Mouse (Mus musculus) kidney, embryonic 15.5 days (tissue): ENCODE results near the gene Gm9857. TPM values are rescaled to one million over a fixed set of nuclear protein-coding genes. Genes with fewer than 3 reads are reported as not detected.

Experiments
- ATAC-seq: fragments of 200-750 bp; cut with Nextera tagmentation; replicated peaks from 2 replicates; pipeline ENCODE4 v1.8.0; 2017; ENCODE audit warnings: moderate TSS enrichment; ENCODE audit not compliant: low FRiP score
- H3K27ac ChIP-seq: fragments of 300-500 bp; sonication (generic); 2 replicates; pipeline ENCODE4 v1.5.1; 2015; ENCODE audit warnings: mild to moderate bottlenecking, inconsistent platforms
- H3K27me3 ChIP-seq: fragments of 300-500 bp; sonication (generic); 2 replicates; pipeline ENCODE4 v1.6.1; 2015; ENCODE audit warnings: inconsistent platforms
- H3K36me3 ChIP-seq: fragments of 300-500 bp; sonication (generic); 2 replicates; pipeline ENCODE4 v1.6.1; 2015; ENCODE audit warnings: inconsistent platforms
- H3K4me1 ChIP-seq: fragments of 300-500 bp; sonication (generic); 2 replicates; pipeline ENCODE4 v1.6.1; 2015; ENCODE audit warnings: inconsistent platforms
- H3K4me2 ChIP-seq: fragments of 300-500 bp; sonication (generic); 2 replicates; pipeline ENCODE4 v1.6.1; 2015; ENCODE audit warnings: moderate library complexity, mild to moderate bottlenecking, inconsistent platforms
- H3K4me3 ChIP-seq: fragments of 300-500 bp; sonication (generic); replicated peaks from 2 replicates; pipeline ENCODE4 v1.5.1; 2015; ENCODE audit warnings: mild to moderate bottlenecking, inconsistent platforms
- H3K9ac ChIP-seq: fragments of 300-500 bp; sonication (generic); 2 replicates; pipeline ENCODE4 v1.6.1; 2015; ENCODE audit warnings: mild to moderate bottlenecking, inconsistent platforms
- H3K9me3 ChIP-seq: fragments of 300-500 bp; sonication (generic); replicated peaks from 2 replicates; pipeline ENCODE4 v1.6.1; 2016; ENCODE audit warnings: inconsistent platforms
- WGBS: fragments of 180-500 bp; shearing (Covaris S2); methylation state at CpG from one replicate; pipeline ENCODE4 v1.1.7; 2015; ENCODE audit warnings: mixed read lengths; 5-methylcytosine and 5-hydroxymethylcytosine counted together
- polyA plus RNA-seq: library from polyadenylated mRNA; unstranded; fragments of >200 nt; fragmentation: Nextera tagmentation; extraction: Ambion mirVana; gene quantifications from 2 replicates; pipeline ENCODE4 v1.2.1, GENCODE M21; 2015

Gm9857 gene
- polyA plus RNA-seq, 1 experiment from 2014 or later: not detected

- no peak overlapping the region for H3K9ac ChIP-seq
- H3K4me3 ChIP-seq: no peak overlapping the region
- no peaks in the 10 kb centered on the region for H3K36me3 ChIP-seq
- no peak for ATAC-seq
- H3K4me2 ChIP-seq: no peak overlapping the region
- H3K27me3 ChIP-seq: no peaks in the 10 kb centered on the region
- H3K27ac ChIP-seq: no peak overlapping the region
- no peaks in the 10 kb centered on the region for H3K9me3 ChIP-seq
- peaks cover 9% of the 10 kb centered on the region for H3K4me1 ChIP-seq
- 92% methylated on average over 3 of the region's 3 CpGs for WGBS
These were observed 23.0 kb upstream of the Gm9857 start for GRCm38 (mm10) chr3:108963278-108963677.

- Histone ChIP-seq H3K36me3 (no peaks in the 10 kb centered on the region), H3K4me1 (peaks cover 9% of the 10 kb centered on the region), H3K9ac (no peak overlapping the region), H3K4me2 (no peak overlapping the region), H3K27ac (no peak overlapping the region), H3K4me3 (no peak overlapping the region), H3K27me3 (no peaks in the 10 kb centered on the region), H3K9me3 (no peaks in the 10 kb centered on the region)
- no peak for ATAC-seq
- WGBS: 62% methylated on average over 6 of the region's 6 CpGs
These were observed 21.4 kb upstream of the Gm9857 start for GRCm38 (mm10) chr3:108961655-108962054.

GRCm38 (mm10) chr3:108961226-108961625, 21.0 kb upstream of the Gm9857 start:
- Histone ChIP-seq H3K27me3 (no peaks in the 10 kb centered on the region), H3K36me3 (no peaks in the 10 kb centered on the region), H3K27ac (no peak overlapping the region), H3K9me3 (no peaks in the 10 kb centered on the region), H3K4me3 (no peak overlapping the region), H3K4me2 (no peak overlapping the region), H3K4me1 (peaks cover 9% of the 10 kb centered on the region), H3K9ac (no peak overlapping the region)
- ATAC-seq: no peak
- 51% methylated on average over 7 of the region's 7 CpGs for WGBS

GRCm38 (mm10) chr3:108959680-108960295, 19.5 kb upstream of the Gm9857 start:
- Histone ChIP-seq H3K27me3 (no peaks in the 10 kb centered on the region), H3K36me3 (no peaks in the 10 kb centered on the region), H3K4me1 (peaks cover 9% of the 10 kb centered on the region), H3K4me3 (no peak overlapping the region), H3K9ac (no peak overlapping the region), H3K27ac (no peak overlapping the region), H3K9me3 (no peaks in the 10 kb centered on the region), H3K4me2 (no peak overlapping the region)
- WGBS: 62% methylated on average over 13 of the region's 13 CpGs
- no peak for ATAC-seq

- no peaks in the 10 kb centered on the region for H3K9me3 ChIP-seq
- no peak overlapping the region for H3K9ac ChIP-seq
- peaks cover 9% of the 10 kb centered on the region for H3K4me1 ChIP-seq
- no peak for ATAC-seq
- H3K36me3 ChIP-seq: no peaks in the 10 kb centered on the region
- no peak overlapping the region for H3K27ac ChIP-seq
- no peaks in the 10 kb centered on the region for H3K27me3 ChIP-seq
- no peak overlapping the region for H3K4me2 ChIP-seq
- H3K4me3 ChIP-seq: no peak overlapping the region
These were observed 17.7 kb upstream of the Gm9857 start for GRCm38 (mm10) chr3:108957976-108958375.

GRCm38 (mm10) chr3:108940996-108941395, 751 bp upstream of the Gm9857 start:
- WGBS: 84% methylated on average over 10 of the region's 10 CpGs
- Histone ChIP-seq H3K9me3 (0 out of 2 replicates have a peak, but pooled peaks cover 5% of the 10 kb centered on the region), H3K36me3 (no peaks in the 10 kb centered on the region), H3K27me3 (no peaks in the 10 kb centered on the region), H3K9ac (no peak overlapping the region), H3K4me3 (no peak overlapping the region), H3K27ac (no peak overlapping the region), H3K4me2 (no peak overlapping the region), H3K4me1 (no peaks in the 10 kb centered on the region; the same call in 1 of the 2 replicates)
- ATAC-seq: no peak

- Histone ChIP-seq H3K27me3 (no peaks in the 10 kb centered on the region), H3K4me3 (peak within 1 kb of the TSS; percentile 36), H3K27ac (no peak within 1 kb of the TSS), H3K36me3 (no peaks in the 10 kb centered on the region), H3K9me3 (0 out of 2 replicates have a peak, but pooled peaks cover 5% of the 10 kb centered on the region), H3K4me2 (peak within 1 kb of the TSS; percentile 60), H3K4me1 (no peaks in the 10 kb centered on the region; the same call in 1 of the 2 replicates), H3K9ac (no peak within 1 kb of the TSS)
- 80% methylated on average over 5 of the region's 5 CpGs for WGBS
- ATAC-seq: no peak
These were observed 672 bp downstream of the Gm9857 start, which contains the start of gene Henmt1 for GRCm38 (mm10) chr3:108939573-108939972. Henmt1 (plus strand) TSS chr3:108939873.

DNA sequence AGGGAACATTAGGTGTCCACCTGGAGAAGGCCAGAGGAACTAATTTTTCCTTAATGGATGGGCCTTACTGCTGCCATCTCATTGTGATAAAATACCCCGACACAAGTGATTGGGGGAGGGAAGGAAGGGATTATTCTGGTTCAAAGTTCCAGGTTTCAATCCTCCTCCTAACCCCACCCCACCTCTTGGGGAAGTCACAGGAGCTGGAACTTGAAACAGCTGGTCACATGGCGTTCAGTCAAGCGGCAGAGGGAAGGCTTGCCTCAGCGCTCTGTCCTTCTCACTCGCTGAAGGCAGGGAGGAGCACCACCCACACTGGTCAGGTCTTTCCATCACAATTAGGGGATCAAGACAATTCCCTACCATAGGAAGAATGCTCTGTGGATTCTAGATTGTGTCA, 1.6 kb downstream of the Gm9857 start:
- Histone ChIP-seq H3K9ac (no peak overlapping the region), H3K4me2 (no peak overlapping the region), H3K27me3 (no peaks in the 10 kb centered on the region), H3K9me3 (0 out of 2 replicates have a peak, but pooled peaks cover 5% of the 10 kb centered on the region), H3K27ac (no peak overlapping the region), H3K4me3 (no peak overlapping the region), H3K4me1 (no peaks in the 10 kb centered on the region; the same call in 1 of the 2 replicates), H3K36me3 (no peaks in the 10 kb centered on the region)
- no peak for ATAC-seq
- 94% methylated on average over 5 of the region's 5 CpGs for WGBS

- Histone ChIP-seq H3K4me3 (no peak overlapping the region), H3K9me3 (0 out of 2 replicates have a peak, but pooled peaks cover 2% of the 10 kb centered on the region), H3K9ac (no peak overlapping the region), H3K4me2 (no peak overlapping the region), H3K4me1 (no peaks in the 10 kb centered on the region), H3K36me3 (no peaks in the 10 kb centered on the region), H3K27me3 (no peaks in the 10 kb centered on the region), H3K27ac (no peak overlapping the region)
- no peak for ATAC-seq
- 96% methylated on average over 6 of the region's 6 CpGs for WGBS
These were observed 6.7 kb downstream of the Gm9857 start for GRCm38 (mm10) chr3:108933557-108933956.

DNA sequence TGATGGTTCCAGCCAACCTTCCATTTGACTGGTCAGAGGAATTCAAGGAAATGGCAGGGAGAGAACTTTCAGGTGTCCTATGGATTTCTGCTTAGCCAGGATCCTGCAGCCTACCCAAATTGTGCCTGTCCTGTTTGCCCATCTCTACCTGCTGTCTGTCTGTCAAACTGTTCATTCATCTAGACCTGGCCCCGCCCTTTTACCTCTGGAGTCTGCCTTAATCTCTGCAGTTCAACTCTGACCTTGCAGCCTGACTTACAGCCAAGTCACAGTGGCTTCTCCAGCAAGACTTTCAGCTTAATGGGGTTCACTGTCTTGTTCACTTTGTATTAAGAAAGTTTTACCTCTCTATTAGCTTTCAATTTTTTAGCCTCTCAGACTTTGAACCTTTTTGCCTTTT, 13.9 kb downstream of the Gm9857 start:
- ATAC-seq: no peak
- WGBS: 81% methylated on average over 1 of the region's 1 CpGs
- Histone ChIP-seq H3K36me3 (no peaks in the 10 kb centered on the region), H3K4me2 (no peak overlapping the region), H3K4me1 (no peaks in the 10 kb centered on the region), H3K9me3 (no peaks in the 10 kb centered on the region), H3K9ac (no peak overlapping the region), H3K4me3 (no peak overlapping the region), H3K27me3 (no peaks in the 10 kb centered on the region), H3K27ac (no peak overlapping the region)

DNA sequence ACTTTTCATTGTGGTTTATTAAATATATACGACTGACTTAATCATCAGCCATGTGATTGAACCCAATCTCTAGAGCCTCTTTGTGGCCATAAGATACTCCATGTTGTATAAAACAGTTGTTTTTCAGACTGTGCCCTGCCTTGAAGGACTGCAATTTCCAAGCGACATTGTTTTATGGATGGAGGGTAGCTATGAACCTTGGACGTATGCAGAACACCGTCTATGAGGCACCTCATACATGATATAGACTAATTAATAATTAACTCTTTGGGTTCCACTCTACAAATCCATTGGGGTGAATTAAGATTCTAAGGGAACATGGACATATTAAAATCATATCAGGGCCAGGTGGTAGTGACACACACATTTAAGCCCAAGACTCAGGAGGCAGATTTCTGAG, 14.6 kb downstream of the Gm9857 start:
- Histone ChIP-seq H3K9ac (no peak overlapping the region), H3K4me3 (no peak overlapping the region), H3K9me3 (no peaks in the 10 kb centered on the region), H3K36me3 (no peaks in the 10 kb centered on the region), H3K27ac (no peak overlapping the region), H3K4me2 (no peak overlapping the region), H3K4me1 (no peaks in the 10 kb centered on the region), H3K27me3 (no peaks in the 10 kb centered on the region)
- WGBS: 88% methylated on average over 4 of the region's 4 CpGs
- no peak for ATAC-seq

DNA sequence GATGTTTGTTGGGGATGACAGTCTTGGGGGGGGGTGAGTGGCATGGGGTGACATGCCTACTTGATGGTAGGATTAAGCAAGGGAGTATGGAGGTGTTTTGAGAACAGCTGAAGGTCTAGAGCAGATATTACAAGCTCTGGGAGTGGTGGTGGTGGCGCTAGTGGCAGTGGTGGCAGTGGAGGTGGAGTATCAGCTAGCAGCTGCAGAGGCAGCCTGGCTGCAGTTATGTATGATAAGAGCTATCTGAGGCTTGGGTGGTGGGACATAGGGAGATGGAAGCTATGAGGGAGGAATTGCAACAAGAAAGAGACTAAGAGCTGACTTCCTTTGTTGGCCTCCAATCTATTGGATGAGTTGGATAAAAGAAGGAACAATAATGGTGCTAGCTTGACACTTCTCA, 18.4 kb downstream of the Gm9857 start:
- Histone ChIP-seq H3K4me1 (no peaks in the 10 kb centered on the region), H3K4me3 (no peak overlapping the region), H3K27me3 (no peaks in the 10 kb centered on the region), H3K9me3 (no peaks in the 10 kb centered on the region), H3K36me3 (no peaks in the 10 kb centered on the region), H3K4me2 (no peak overlapping the region), H3K9ac (no peak overlapping the region), H3K27ac (no peak overlapping the region)
- WGBS: 83% methylated on average over 1 of the region's 1 CpGs
- ATAC-seq: no peak
